Mouse (Mus musculus) small intestine, adult 2 months (tissue): Measurements from ENCODE around the gene Hsd17b1.

Source experiments
- CTCF ChIP-seq: fragments of 200-500 bp; IDR thresholded peaks from 2 replicates; pipeline ENCODE4 v1.5.1; 2012; ENCODE audit warnings: low read depth, mild to moderate bottlenecking, control low read depth, inconsistent platforms, low read length, moderate library complexity, mixed read lengths; ENCODE audit not compliant: insufficient replicate concordance, insufficient read length; ENCODE audit errors: extremely low read depth
- POLR2A ChIP-seq: fragments of 200-500 bp; IDR thresholded peaks from 2 replicates; pipeline ENCODE4 v1.6.1; 2012; ENCODE audit warnings: low read depth, mild to moderate bottlenecking, control low read depth, inconsistent platforms, low read length, moderate library complexity

DNA sequence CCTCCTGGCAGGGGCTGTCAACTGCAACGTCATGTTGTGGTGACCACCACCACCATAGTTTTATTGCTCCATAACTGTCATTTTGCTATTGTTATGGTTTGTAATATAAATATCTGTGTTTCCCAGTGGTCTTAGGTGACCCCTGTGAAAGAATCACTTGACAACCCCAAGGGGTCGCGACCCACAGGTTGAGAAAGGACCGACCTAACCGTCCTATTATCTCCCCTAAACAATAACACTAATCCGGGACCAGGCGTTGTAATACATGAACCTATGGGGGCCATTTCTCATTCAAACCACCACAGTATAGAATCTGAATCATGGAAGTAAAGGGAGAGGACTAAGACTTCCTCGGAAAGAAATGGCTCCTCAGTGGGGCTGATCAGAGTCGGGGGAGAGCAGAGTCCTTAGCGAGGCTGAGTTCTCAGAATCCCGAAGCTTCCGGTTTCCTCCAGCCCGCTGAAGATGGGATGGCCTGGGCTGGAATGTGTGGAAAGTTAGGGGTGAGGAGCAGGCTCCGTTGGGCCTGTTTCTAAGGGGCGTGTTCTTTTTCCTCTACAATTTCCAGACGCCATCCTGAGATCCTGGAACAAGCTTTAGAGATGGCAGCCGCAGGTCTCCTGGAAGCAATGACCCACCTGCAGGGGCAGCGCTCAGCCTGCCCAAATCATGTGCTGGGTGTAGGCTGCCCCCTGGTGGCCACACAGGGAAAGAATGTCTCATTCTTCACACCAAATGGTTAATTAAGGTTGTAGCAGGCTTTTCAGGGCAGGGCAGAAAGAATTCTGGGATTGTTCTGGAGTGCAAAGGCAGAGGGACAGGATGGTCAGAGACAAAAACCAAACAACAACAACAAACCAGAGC is 11.4 kb upstream of the Hsd17b1 start:
- TF ChIP-seq POLR2A (no peak), CTCF (peak; percentile 99)
